In genomic region chr15:99865942-99866341, GRCm38 (mm10) we compare ENCODE assay signal across 9 mouse cellular contexts. TPM values are rescaled to one million over a fixed set of nuclear protein-coding genes. Genes with fewer than 3 reads are reported as not detected.
DNase-seq lines count a peak whose midpoint lies in the region; ATAC-seq and TF ChIP-seq lines count a peak whose summit lies in the region.
"Had no signal": no experiment of that assay in that cellular context is flagged by ENCODE, and none has a peak within 500 bp of the region (broad histone marks: within the 10 kb centered on the region; RNA-seq: fewer than 3 reads in every experiment).

No protein-coding gene starts in this region.

- no peak overlapping the region for H3K4me2 ChIP-seq in heart, embryonic 11.5 days
- no peak overlapping the region for H3K4me2 ChIP-seq in stomach, postnatal 0 days (replicated peaks; ENCODE audit: low read depth)
- H3K4me2 ChIP-seq: limb, embryonic 12.5 days had no signal

- no peak overlapping the region for H3K4me3 ChIP-seq in heart, embryonic 11.5 days (ENCODE audit: low read depth, low read length)
- no peak overlapping the region for H3K4me3 ChIP-seq in stomach, postnatal 0 days (ENCODE audit: low read depth, low read length)
- H3K4me3 ChIP-seq: limb, embryonic 12.5 days had no signal

- DNase-seq in cerebellum, adult 11-12 months: peak; percentile 12
- no peak for DNase-seq in cerebellum, postnatal 36 days
- peak; percentile 78 for DNase-seq in 3T3-L1 (ENCODE audit: low read depth, low spot score)
- DNase-seq in kidney, postnatal 4 days: peak; percentile 45 to 60
- DNase-seq in stomach, postnatal 0 days (ENCODE audit: low spot score): peak; percentile 73
- DNase-seq in frontal cortex, postnatal 25 days (ENCODE audit: low spot score in 2 of 2): no peak
- DNase-seq in thymus, postnatal 10 days (ENCODE audit: low spot score in 2 of 2): no peak

- H3K36me3 ChIP-seq in heart, embryonic 11.5 days (ENCODE audit: control insufficient read depth, insufficient read depth, low read length): no peaks in the 10 kb centered on the region
- no peaks in the 10 kb centered on the region for H3K36me3 ChIP-seq in stomach, postnatal 0 days (ENCODE audit: control insufficient read depth, insufficient read depth, low read length)
- H3K36me3 ChIP-seq: limb, embryonic 12.5 days had no signal

- 52% methylated on average over 5 of the region's 5 CpGs for WGBS in heart, embryonic 11.5 days (ENCODE audit: insufficient replicate concordance)
- 28% methylated on average over 5 of the region's 5 CpGs for WGBS in stomach, postnatal 0 days

- TF ChIP-seq CTCF in stomach, postnatal 0 days (IDR thresholded peaks at IDR 0.05; ENCODE audit: low read depth): no peak

- H3K27ac ChIP-seq in heart, embryonic 11.5 days (ENCODE audit: low read depth, low read length): peak overlapping the region; percentile 50
- peak overlapping the region; percentile 69 for H3K27ac ChIP-seq in stomach, postnatal 0 days (replicated peaks)
- H3K27ac ChIP-seq: limb, embryonic 12.5 days had no signal

- no peak for ATAC-seq in heart, embryonic 11.5 days (replicated peaks; ENCODE audit: insufficient number of reproducible peaks, low FRiP score, low TSS enrichment)
- peak; percentile 78 for ATAC-seq in stomach, postnatal 0 days (ENCODE audit: low FRiP score, low TSS enrichment)

- TF ChIP-seq EP300 in stomach, postnatal 0 days (optimal IDR thresholded peaks at IDR 0.05): peak; percentile 37

- 0 out of 2 replicates have a peak overlapping the region, but pooled peaks have one; percentile 2 for H3K9ac ChIP-seq in heart, embryonic 11.5 days (ENCODE audit: low read depth, low read length)
- H3K9ac ChIP-seq in stomach, postnatal 0 days (ENCODE audit: low read length): no peak overlapping the region
- H3K9ac ChIP-seq: limb, embryonic 12.5 days had no signal

- H3K4me1 ChIP-seq in heart, embryonic 11.5 days (ENCODE audit: control insufficient read depth, insufficient read depth, low read length): peaks cover 4% of the 10 kb centered on the region
- H3K4me1 ChIP-seq in stomach, postnatal 0 days (replicated peaks; ENCODE audit: control insufficient read depth, insufficient read depth): 0 out of 2 replicates have a peak, but pooled peaks cover 2% of the 10 kb centered on the region
- H3K4me1 ChIP-seq: limb, embryonic 12.5 days had no signal

- H3K27me3 ChIP-seq in heart, embryonic 11.5 days (ENCODE audit: control insufficient read depth, insufficient read depth, low read length): no peaks in the 10 kb centered on the region
- no peaks in the 10 kb centered on the region for H3K27me3 ChIP-seq in stomach, postnatal 0 days (ENCODE audit: control insufficient read depth, insufficient read depth, low read length)
- H3K27me3 ChIP-seq: limb, embryonic 12.5 days had no signal

- H3K9me3 ChIP-seq in heart, embryonic 11.5 days (replicated peaks; ENCODE audit: control insufficient read depth, low read length): no peaks in the 10 kb centered on the region
- H3K9me3 ChIP-seq in stomach, postnatal 0 days (ENCODE audit: control insufficient read depth, low read length): no peaks in the 10 kb centered on the region

RNA-seq across cellular contexts. Expression of gene Lima1, which starts 9.3 kb away (rescaled TPM):
- polyA plus RNA-seq in heart, embryonic 11.5 days (2014; fragmentation: Nextera tagmentation; extraction: Ambion mirVana): 24.1 and 27.8 TPM in 2 replicates
- polyA plus RNA-seq in stomach, postnatal 0 days (2015; fragmentation: Nextera tagmentation; extraction: Ambion mirVana): 70.1 and 77.1 TPM in 2 replicates

Comparison
In these comparisons a context has a peak if more than half of its experiments do, and no peak if none do; other contexts are left out.
1. DNase-seq: peak in cerebellum, adult 11-12 months (single experiment), 3T3-L1 (single experiment), kidney, postnatal 4 days (2 of 2) and stomach, postnatal 0 days (single experiment); none in cerebellum, postnatal 36 days (0 of 2), frontal cortex, postnatal 25 days (0 of 2) and thymus, postnatal 10 days (0 of 2).